Mouse (Mus musculus) layer of hippocampus, postnatal 10 days (tissue): ENCODE data around the gene C2cd2. TPM values are rescaled to one million over a fixed set of nuclear protein-coding genes. Genes with fewer than 3 reads are reported as not detected.

Source experiments
- DNase-seq, 2 experiments: peaks; one replicate each; pipeline ENCODE4 v3.0.0; 2021; ENCODE audit warnings: low spot score in 2 of 2
- total RNA-seq, 2 experiments: library from RNA; stranded (reverse); gene quantifications; 2 replicates each; pipeline ENCODE4 v1.2.3; 2021

C2cd2 gene
- total RNA-seq, 2 experiments from 2014 or later = 22.1 to 26.3 TPM

GRCm38 (mm10) chr16:97887762-97888161 is 74.6 kb downstream of the C2cd2 start:
- no peak for DNase-seq

GRCm38 (mm10) chr16:97883696-97884095 is 78.7 kb downstream of the C2cd2 start:
- DNase-seq = no peak

GRCm38 (mm10) chr16:97882891-97883290 is 79.5 kb downstream of the C2cd2 start:
- DNase-seq = no peak

GRCm38 (mm10) chr16:97879134-97879533 is 83.3 kb downstream of the C2cd2 start:
- peak; percentile 64 to 65 for DNase-seq

GRCm38 (mm10) chr16:97877502-97877901 is 84.9 kb downstream of the C2cd2 start:
- DNase-seq = no peak

GRCm38 (mm10) chr16:97875101-97875500 is 87.3 kb downstream of the C2cd2 start:
- DNase-seq = no peak

GRCm38 (mm10) chr16:97874376-97874775 is 88.0 kb downstream of the C2cd2 start:
- DNase-seq = no peak

- DNase-seq = no peak
These were observed 89.7 kb downstream of the C2cd2 start for GRCm38 (mm10) chr16:97872657-97873056.

GRCm38 (mm10) chr16:97869193-97870102 is 93.0 kb downstream of the C2cd2 start:
- DNase-seq = no peak

- no peak for DNase-seq
These were observed 98.4 kb downstream of the C2cd2 start for GRCm38 (mm10) chr16:97863932-97864467.

- no peak for DNase-seq
These were observed 106.3 kb downstream of the C2cd2 start for GRCm38 (mm10) chr16:97856050-97856449.

GRCm38 (mm10) chr16:97851741-97852319 is 110.6 kb downstream of the C2cd2 start, which contains the start of gene Prdm15:
TSS of gene Prdm15 (minus strand) at chr16:97851850.
- DNase-seq = peak; percentile 90 to 94

- DNase-seq = peak; percentile 90 to 94
These were observed 111.2 kb downstream of the C2cd2 start for GRCm38 (mm10) chr16:97851061-97851740.

GRCm38 (mm10) chr16:97850667-97851060 is 111.7 kb downstream of the C2cd2 start:
- DNase-seq = no peak

- DNase-seq = no peak
These were observed 113.6 kb downstream of the C2cd2 start for GRCm38 (mm10) chr16:97848832-97849231.

GRCm38 (mm10) chr16:97844967-97845937 is 117.1 kb downstream of the C2cd2 start:
- no peak for DNase-seq

GRCm38 (mm10) chr16:97832154-97832553 is 130.2 kb downstream of the C2cd2 start:
- DNase-seq = no peak

GRCm38 (mm10) chr16:97828207-97828606 is 134.2 kb downstream of the C2cd2 start:
- no peak for DNase-seq

GRCm38 (mm10) chr16:97823311-97824007 is 138.9 kb downstream of the C2cd2 start:
- DNase-seq = no peak

GRCm38 (mm10) chr16:97819532-97819931 is 142.9 kb downstream of the C2cd2 start:
- DNase-seq = no peak
